Mouse (Mus musculus) CH12.LX (cell line): ENCODE results near the gene Rps18. TPM values are rescaled to one million over a fixed set of nuclear protein-coding genes. Genes with fewer than 3 reads are reported as not detected.
A peak's percentile ranks its signal among the peaks of the same experiment; 100 is the strongest.

Experiments
- DNase-seq: peaks from one replicate; pipeline ENCODE4 v3.0.0-alpha.2; 2013; ENCODE audit errors: extremely low read depth
- H3K27ac ChIP-seq: 2 replicates; pipeline ENCODE4 v1.5.1; 2012; ENCODE audit warnings: low read depth, mild to moderate bottlenecking, control low read depth, moderate library complexity; ENCODE audit not compliant: insufficient read depth
- H3K27me3 ChIP-seq: replicated peaks from 2 replicates; pipeline ENCODE3; 2012; ENCODE audit warnings: inconsistent platforms
- H3K36me3 ChIP-seq, 2 experiments: replicated peaks in 1 of 2; 2 replicates each; pipeline versions ENCODE3 to v1.6.1; 2012; ENCODE audit warnings: inconsistent platforms in 1 of 2, low read length in 1 of 2, mild to moderate bottlenecking in 1 of 2, mixed read lengths in 1 of 2, moderate library complexity in 1 of 2; ENCODE audit not compliant: control insufficient read depth in 1 of 2, insufficient read depth in 1 of 2
- H3K4me1 ChIP-seq, 2 experiments: 2 replicates each; pipeline ENCODE4 v1.6.1; 2012; ENCODE audit warnings: inconsistent platforms in 1 of 2, moderate library complexity in 1 of 2; ENCODE audit not compliant: insufficient read depth in 2 of 2, control insufficient read depth in 1 of 2
- H3K4me2 ChIP-seq: 2 replicates; pipeline ENCODE4 v1.6.1; 2012; ENCODE audit warnings: low read depth, mild to moderate bottlenecking, control low read depth; ENCODE audit not compliant: poor library complexity, insufficient read depth, severe bottlenecking
- H3K4me3 ChIP-seq, 3 experiments: fragments of 150-350 bp in 1 of 3; sonication (generic) in 1 of 3; replicated peaks in 1 of 3; 2 replicates each; pipeline versions ENCODE3 to v1.5.1; 2011 to 2012; ENCODE audit warnings: low read depth in 2 of 3, low read length in 2 of 3, mild to moderate bottlenecking in 2 of 3, moderate library complexity in 2 of 3, control low read depth in 1 of 3, improper control_type of control experiment in 1 of 3, inconsistent platforms in 1 of 3, mixed read lengths in 1 of 3; ENCODE audit not compliant: poor library complexity in 1 of 3
- H3K79me2 ChIP-seq: replicated peaks from 2 replicates; pipeline ENCODE4 v1.6.1; 2012; ENCODE audit warnings: mild to moderate bottlenecking, moderate library complexity; ENCODE audit not compliant: control insufficient read depth, poor library complexity, insufficient read depth, severe bottlenecking; ENCODE audit errors: extremely low read depth
- H3K9ac ChIP-seq: 2 replicates; pipeline ENCODE4 v1.6.1; 2012; ENCODE audit warnings: low read depth, mild to moderate bottlenecking, control low read depth, moderate library complexity; ENCODE audit not compliant: insufficient read depth
- H3K9me3 ChIP-seq: replicated peaks from 2 replicates; pipeline ENCODE3; 2012; ENCODE audit warnings: low read length, inconsistent platforms, mixed read lengths
- CTCF ChIP-seq, 2 experiments: IDR thresholded peaks in 1 of 2; conservative IDR thresholded peaks in 1 of 2; 2 replicates each; pipeline ENCODE4 v1.5.1; 2011 to 2012; ENCODE audit warnings: low read depth in 2 of 2, low read length in 2 of 2, improper control_type of control experiment in 1 of 2, inconsistent platforms in 1 of 2, mild to moderate bottlenecking in 1 of 2, moderate library complexity in 1 of 2
- ELF1 ChIP-seq: IDR thresholded peaks from 2 replicates; pipeline ENCODE4 v1.6.1; 2014; ENCODE audit warnings: low read depth, mild to moderate bottlenecking, inconsistent platforms, low read length, improper control_type of control experiment
- EP300 ChIP-seq: IDR thresholded peaks from 2 replicates; pipeline ENCODE4 v1.6.1; 2011; ENCODE audit warnings: low read length, improper control_type of control experiment
- JUN ChIP-seq: IDR thresholded peaks from 2 replicates; pipeline ENCODE4 v1.6.1; 2011; ENCODE audit warnings: low read depth, mild to moderate bottlenecking, low read length, improper control_type of control experiment, moderate library complexity; ENCODE audit not compliant: insufficient read depth
- JUND ChIP-seq: conservative IDR thresholded peaks from 2 replicates; pipeline ENCODE4 v1.6.1; 2011; ENCODE audit warnings: low read depth, low read length, improper control_type of control experiment
- MAFK ChIP-seq: IDR thresholded peaks from 2 replicates; pipeline ENCODE4 v1.6.1; 2011; ENCODE audit warnings: low read length, improper control_type of control experiment; ENCODE audit not compliant: insufficient replicate concordance
- MXI1 ChIP-seq: IDR thresholded peaks from 2 replicates; pipeline ENCODE4 v1.6.1; 2011; ENCODE audit warnings: mild to moderate bottlenecking, low read depth, low read length, improper control_type of control experiment
- MYC ChIP-seq: IDR thresholded peaks from 2 replicates; pipeline ENCODE4 v1.6.1; 2011; ENCODE audit warnings: low read depth, mild to moderate bottlenecking, improper control_type of control experiment, low read length
- POLR2A ChIP-seq: IDR thresholded peaks from 2 replicates; pipeline ENCODE4 v1.6.1; 2011; ENCODE audit warnings: low read depth, mild to moderate bottlenecking, improper control_type of control experiment, low read length
- RAD21 ChIP-seq: IDR thresholded peaks from 2 replicates; pipeline ENCODE4 v1.6.1; 2011; ENCODE audit warnings: low read depth, mild to moderate bottlenecking, low read length, improper control_type of control experiment, moderate library complexity
- SIN3A ChIP-seq: IDR thresholded peaks from 2 replicates; pipeline ENCODE4 v1.6.1; 2012; ENCODE audit warnings: low read length, improper control_type of control experiment, inconsistent platforms
- dilution Hi-C: fragments of 300-500 bp; cut with MboI; formaldehyde crosslinking; loops from 2 replicates; pipeline ENCODE4 v1.14.3; 2020; ENCODE audit warnings: low sequenced_read_pairs; ENCODE audit not compliant: extremely low pct_unique_long_range_greater_than_20kb, extremely low pct_ligation_motif_present
- in situ Hi-C: fragments of 300-500 bp; cut with MboI; formaldehyde crosslinking; loops from 3 replicates; pipeline ENCODE4 v1.14.3; 2019; ENCODE audit warnings: low sequenced_read_pairs, low pct_ligation_motif_present, low pct_unique_long_range_greater_than_20kb, mixed read lengths
- polyA plus RNA-seq: library from polyadenylated mRNA; unstranded; fragments of >175 nt; gene quantifications from 2 replicates; pipeline ENCODE4 v1.2.1, GENCODE M21; 2012; ENCODE audit warnings: low read depth; ENCODE audit not compliant: insufficient read length
- total RNA-seq, 2 experiments: library from RNA; depleted of rRNA; stranded (reverse); fragments of 300-350 nt in 1 of 2; fragments of >200 nt in 1 of 2; gene quantifications; 2 replicates each; pipeline ENCODE4 v1.2.3; 2012 to 2014

The Rps18 gene
- total and polyA plus RNA-seq, 3 experiments, result 246 to 991 (median 302) TPM

DNA sequence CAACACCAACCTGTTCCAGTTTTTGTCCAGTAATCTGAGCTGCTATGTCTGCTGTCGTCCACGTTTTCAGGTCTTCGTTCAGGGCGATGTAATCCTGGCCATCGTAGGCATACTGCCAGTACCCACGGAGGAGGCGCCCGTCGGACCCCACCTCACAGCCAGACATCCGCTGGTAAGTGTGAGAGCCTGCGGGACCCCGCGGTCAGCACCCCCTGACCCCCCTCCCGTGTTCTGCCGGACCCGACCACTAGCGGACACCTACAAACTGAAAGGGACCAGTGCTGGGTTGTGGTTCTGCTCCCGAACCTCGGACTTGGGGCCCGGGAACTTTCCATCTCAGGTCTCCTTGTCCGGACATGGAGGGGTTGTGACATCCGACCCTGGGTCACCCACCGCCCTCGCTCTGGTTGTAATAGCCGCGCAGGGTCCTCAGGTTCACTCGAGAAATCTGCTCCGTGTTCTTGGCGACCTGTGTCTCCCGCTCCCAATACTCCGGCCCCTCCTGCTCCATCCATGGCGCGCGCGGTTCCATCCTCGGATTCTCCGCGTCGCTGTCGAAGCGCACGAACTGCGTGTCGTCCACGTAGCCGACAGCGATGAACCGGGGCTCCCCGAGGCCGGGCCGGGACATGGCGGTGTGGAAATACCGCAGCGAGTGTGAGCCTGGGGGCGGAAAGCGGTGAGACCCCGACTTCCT is 22.2 kb upstream of the Rps18 start (continued):
- no peak for TF ChIP-seq ELF1
- TF ChIP-seq RAD21, result no peak
- TF ChIP-seq MYC, result no peak

GRCm38 (mm10) chr17:33973572-33973971 is 17.8 kb upstream of the Rps18 start:
- Histone ChIP-seq H3K4me2 (no peak overlapping the region), H3K4me3 (no peak overlapping the region), H3K79me2 (no peaks in the 10 kb centered on the region), H3K27ac (no peak overlapping the region), H3K9me3 (peaks cover 4% of the 10 kb centered on the region), H3K27me3 (no peaks in the 10 kb centered on the region), H3K36me3 (peaks cover 0 to 12% of the 10 kb centered on the region in 2 experiments), H3K9ac (no peak overlapping the region), H3K4me1 (peaks cover 0 to 5% of the 10 kb centered on the region in 2 experiments; a peak in 2 of 4 replicates)
- dilution Hi-C loops, result loop anchor here (5.0 kb wide), 1 partner anchor 1299 kb away; no protein-coding TSS in a partner anchor
- in situ Hi-C loops, result loop anchor here (5.0 kb wide), 1 partner anchor 1299 kb away; no protein-coding TSS in a partner anchor
- no peak for DNase-seq
- no peak for TF ChIP-seq JUN
- peak; percentile 75; the same call in 1 of the 2 replicates for TF ChIP-seq MAFK
- TF ChIP-seq, all 38 proteins: peak for 1

DNA sequence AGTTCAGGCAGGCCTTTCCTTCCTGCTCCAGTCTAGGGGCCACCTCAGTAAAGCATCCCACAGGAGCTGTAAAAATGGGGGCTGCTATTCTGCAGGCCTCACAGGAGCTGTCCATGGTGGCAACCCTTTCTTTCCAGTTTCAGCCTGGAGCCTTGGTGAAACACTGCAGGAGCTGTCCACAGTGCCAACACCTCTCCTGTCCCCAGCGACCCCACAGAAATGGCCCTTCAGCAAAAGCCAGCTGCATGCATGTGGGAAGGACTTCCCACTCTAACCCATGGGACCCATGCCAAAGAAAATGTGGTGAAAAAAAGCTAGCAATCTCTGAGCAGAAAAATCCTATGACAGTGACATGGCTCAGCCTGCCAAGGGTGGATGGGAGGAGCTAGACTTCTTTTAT is 16.9 kb upstream of the Rps18 start:
- peaks cover 4% of the 10 kb centered on the region for H3K9me3 ChIP-seq
- no peak overlapping the region for H3K4me3 ChIP-seq
- DNase-seq, result no peak
- no peak overlapping the region for H3K4me2 ChIP-seq
- TF ChIP-seq MAFK (no peak), SIN3A (peak; percentile 85), MXI1 (peak; percentile 64; the same call in 1 of the 2 replicates)
- dilution Hi-C loops (loop anchor here (5.0 kb wide), 1 partner anchor 1300 kb away; no protein-coding TSS in a partner anchor), in situ Hi-C loops (loop anchor here (5.0 kb wide), 1 partner anchor 1300 kb away; no protein-coding TSS in a partner anchor)
- no peak overlapping the region for H3K9ac ChIP-seq
- H3K36me3 ChIP-seq, result peaks cover 0 to 12% of the 10 kb centered on the region in 2 experiments
- no peaks in the 10 kb centered on the region for H3K27me3 ChIP-seq
- no peak overlapping the region for H3K27ac ChIP-seq
- H3K79me2 ChIP-seq, result no peaks in the 10 kb centered on the region
- peaks cover 0 to 5% of the 10 kb centered on the region in 2 experiments; a peak in 2 of 4 replicates for H3K4me1 ChIP-seq

DNA sequence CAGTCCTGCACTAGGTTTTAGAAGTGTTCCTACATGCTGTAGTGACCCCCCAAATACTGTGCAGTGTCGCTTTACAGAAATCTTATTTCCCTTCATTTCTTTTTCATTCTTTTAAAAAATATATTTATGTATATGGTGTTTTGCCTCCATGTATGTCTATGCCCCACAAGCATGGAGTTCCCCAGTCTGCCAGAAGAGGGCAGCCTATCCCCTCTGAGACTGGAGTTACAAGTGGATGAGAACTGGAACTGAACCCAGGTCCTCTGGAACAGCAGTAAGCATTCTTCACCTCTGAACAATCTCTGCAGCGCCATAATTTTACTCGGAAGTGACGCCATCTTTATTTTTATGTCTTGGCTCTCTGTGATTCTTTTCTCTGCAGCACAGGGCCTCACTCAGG is 13.6 kb upstream of the Rps18 start:
- Histone ChIP-seq H3K9me3 (peaks cover 4% of the 10 kb centered on the region), H3K27ac (no peak overlapping the region), H3K27me3 (no peaks in the 10 kb centered on the region), H3K9ac (no peak overlapping the region), H3K4me1 (peaks cover 0 to 3% of the 10 kb centered on the region in 2 experiments; a peak in 1 of 4 replicates), H3K36me3 (peaks cover 16 to 27% of the 10 kb centered on the region in 2 experiments), H3K79me2 (no peaks in the 10 kb centered on the region), H3K4me2 (no peak overlapping the region), H3K4me3 (no peak overlapping the region)
- DNase-seq, result no peak
- in situ Hi-C loops, result loop anchor here (5.0 kb wide), 1 partner anchor 1333 kb away; no protein-coding TSS in a partner anchor
- TF ChIP-seq MAFK (no peak), CTCF (conservative IDR thresholded peaks at IDR 0.05 in 1 of 2, IDR thresholded peaks at IDR 0.05 in 1 of 2; ENCODE audit: low read depth in 2 of 2, low read length in 2 of 2) (peak in 1 of 2 experiments; percentile 22; a peak in 1 of 4 replicates), EP300 (no peak), POLR2A (no peak), JUND (no peak)
- dilution Hi-C loops, result no loop called here
